ENCODE assay signal across 17 mouse cellular contexts in genomic region chr4:57565811-57566210, GRCm38 (mm10). TPM values are rescaled to one million over a fixed set of nuclear protein-coding genes. Genes with fewer than 3 reads are reported as not detected.
DNase-seq lines count a peak whose midpoint lies in the region; TF ChIP-seq lines count a peak whose summit lies in the region.
"Had no signal": no experiment of that assay in that cellular context is flagged by ENCODE, and none has a peak within 500 bp of the region (broad histone marks: within the 10 kb centered on the region; RNA-seq: fewer than 3 reads in every experiment).

No protein-coding gene starts in this region.

- no peak for TF ChIP-seq POLR2A in cerebellum, adult 2 months (IDR thresholded peaks at IDR 0.05; ENCODE audit: borderline replicate concordance, insufficient read depth, low read length)

- H3K27me3 ChIP-seq in cerebellum, adult 2 months (ENCODE audit: control insufficient read depth, insufficient read depth, low read length): no peaks in the 10 kb centered on the region
- no peaks in the 10 kb centered on the region for H3K27me3 ChIP-seq in splenic B cell, adult 2 months (ENCODE audit: control insufficient read depth, insufficient read depth, low read length, poor library complexity, severe bottlenecking)

- WGBS in cerebellum, adult 2 months: 58% methylated on average over 2 of the region's 2 CpGs

- H3K4me1 ChIP-seq in cerebellum, adult 2 months (ENCODE audit: control insufficient read depth, insufficient read depth, low read length): no peaks in the 10 kb centered on the region; the same call in 1 of the 2 replicates
- H3K4me1 ChIP-seq: liver, embryonic 13.5 days had no signal

- 0 out of 2 replicates have a peak, but pooled peaks have one; percentile 6 for TF ChIP-seq CTCF in cerebellum, adult 2 months (IDR thresholded peaks at IDR 0.05; ENCODE audit: borderline replicate concordance, insufficient read depth, low read depth, low read length)
- TF ChIP-seq CTCF in left cerebral cortex, adult 2 months (IDR thresholded peaks at IDR 0.05): peak; percentile 25

- H3K36me3 ChIP-seq in splenic B cell, adult 2 months (ENCODE audit: control insufficient read depth, insufficient read depth, low read length, poor library complexity, severe bottlenecking): no peaks in the 10 kb centered on the region
- H3K36me3 ChIP-seq: liver, embryonic 13.5 days; midbrain, embryonic 12.5 days had no signal

- intact Hi-C loops in left cerebral cortex, adult 2 months (cut with DNase I): loop anchor here (5.0 kb wide), 1 partner anchor 79 kb away; no protein-coding TSS in a partner anchor
- intact Hi-C loops in left cerebral cortex, postnatal 36 days (cut with DNase I): no loop called here

- H3K4me3 ChIP-seq in cerebellum, adult 2 months (replicated peaks; ENCODE audit: insufficient read depth, low read depth, low read length): no peak overlapping the region
- H3K4me3 ChIP-seq in left cerebral cortex, adult 2 months: no peak overlapping the region
- H3K4me3 ChIP-seq: erythroblast, embryonic 14.5 days; liver, embryonic 13.5 days; midbrain, embryonic 12.5 days had no signal

- no peak for DNase-seq in cerebellum, adult 2 months
- DNase-seq in cerebellum, adult 9-10 months: no peak
- DNase-seq in left cerebral cortex, adult 2 months (ENCODE audit: extremely low spot score in 1 of 2, low spot score in 2 of 2): no peak
- no peak for DNase-seq in left cerebral cortex, postnatal 36 days (ENCODE audit: low spot score in 2 of 2)
- DNase-seq in B cell, adult 2 months: peak; percentile 7
- DNase-seq in splenic B cell, adult 2 months (ENCODE audit: low read depth, low spot score): peak; percentile 3
- no peak for DNase-seq in spleen, postnatal 36 days (ENCODE audit: low spot score in 2 of 2)
- DNase-seq in adrenal gland, adult 8-10 months: no peak
- DNase-seq: cerebellum, adult 9-11 months; gastrocnemius, postnatal 10 days; heart, postnatal 10 days; kidney, adult 9 months; liver, embryonic 13.5 days; lung, postnatal 4 days; right cerebral cortex, postnatal 4 days had no signal

- no peak overlapping the region for H3K27ac ChIP-seq in cerebellum, adult 2 months (ENCODE audit: insufficient read depth, low read length)
- no peak overlapping the region for H3K27ac ChIP-seq in left cerebral cortex, adult 2 months
- H3K27ac ChIP-seq: liver, embryonic 13.5 days; midbrain, embryonic 12.5 days had no signal

RNA-seq across cellular contexts. Expression of gene Pakap, which starts 2.2 kb away (rescaled TPM):
- 4.1 and 6.3 TPM in 2 replicates for polyA plus RNA-seq in cerebellum, adult 2 months (2012; rRNA removed)
- 10 to 100 TPM; 19.8 to 20.4 TPM for total RNA-seq in left cerebral cortex, adult 2 months (2021)
- total RNA-seq in left cerebral cortex, postnatal 36 days (2021): 10 to 100 TPM; 15.8 to 21.2 TPM
- 10 to 100 TPM; 35.3 to 97.4 (median 63.1) TPM for total RNA-seq in adrenal gland, adult 8-10 months (2022)
- polyA plus RNA-seq: erythroblast, embryonic 14.5 days had no signal

Comparison
In these comparisons a context has a peak if more than half of its experiments do, and no peak if none do; other contexts are left out.
1. DNase-seq: peak in B cell, adult 2 months (2 of 2) and splenic B cell, adult 2 months (single experiment); none in cerebellum, adult 2 months (0 of 2), cerebellum, adult 9-10 months (single experiment), left cerebral cortex, adult 2 months (0 of 2), left cerebral cortex, postnatal 36 days (0 of 2), spleen, postnatal 36 days (0 of 2) and adrenal gland, adult 8-10 months (single experiment).